Mouse (Mus musculus): Measurements from ENCODE around the gene Mllt6. TPM values are rescaled to one million over a fixed set of nuclear protein-coding genes. Genes with fewer than 3 reads are reported as not detected.
A peak's percentile ranks its signal among the peaks of the same experiment; 100 is the strongest.
"Not testable (repeated sequence)": the region's sequence is repeated elsewhere in the genome, so short reads cannot be mapped to it uniquely, and the experiment has no call there.

Gene Mllt6
- polyA plus RNA-seq, 1 experiment: 49.6 TPM

- TF ChIP-seq CTCF (IDR thresholded peaks at IDR 0.05; ENCODE audit: borderline replicate concordance, extremely low read depth, insufficient read depth, insufficient read length) (no peak), POLR2A (IDR thresholded peaks at IDR 0.05; ENCODE audit: borderline replicate concordance, extremely low read depth, insufficient read depth, insufficient read length, poor library complexity, severe bottlenecking) (no peak)
- no peak for DNase-seq (ENCODE audit: low read depth)
Measured at GRCm38 (mm10) chr11:97728730-97729129, 65.5 kb downstream of the Mllt6 start.

- TF ChIP-seq CTCF (IDR thresholded peaks at IDR 0.05; ENCODE audit: borderline replicate concordance, extremely low read depth, insufficient read depth, insufficient read length) (no peak), POLR2A (IDR thresholded peaks at IDR 0.05; ENCODE audit: borderline replicate concordance, extremely low read depth, insufficient read depth, insufficient read length, poor library complexity, severe bottlenecking) (no peak)
- DNase-seq (ENCODE audit: low read depth): peak; percentile 13
Measured at GRCm38 (mm10) chr11:97733689-97734088, 70.5 kb downstream of the Mllt6 start.

GRCm38 (mm10) chr11:97734810-97735209, 71.6 kb downstream of the Mllt6 start:
- not testable (repeated sequence) for DNase-seq (ENCODE audit: low read depth)

Other genes with a start within 250 kb of the Mllt6 start
- 25.3 and 35.8 TPM in 2 replicates for gene Arhgap23, start 247.9 kb upstream of the Mllt6 start, polyA plus RNA-seq (2012; rRNA removed)
- gene 4933428G20Rik, start 163.1 kb upstream of the Mllt6 start, polyA plus RNA-seq (2012; rRNA removed): 0.12 and 0.21 TPM in 2 replicates
- gene Srcin1, start 87.2 kb upstream of the Mllt6 start, polyA plus RNA-seq (2012; rRNA removed): 45.1 and 70.2 TPM in 2 replicates
- 7.0 and 9.9 TPM in 2 replicates for gene Epop, start 33.7 kb upstream of the Mllt6 start, polyA plus RNA-seq (2012; rRNA removed)
- gene Cisd3, start 22.4 kb downstream of the Mllt6 start, polyA plus RNA-seq (2012; rRNA removed): 13.1 and 13.5 TPM in 2 replicates
- 175 and 188 TPM in 2 replicates for gene Pcgf2, start 37.1 kb downstream of the Mllt6 start, polyA plus RNA-seq (2012; rRNA removed)
- 356 and 525 TPM in 2 replicates for gene Psmb3, start 40.0 kb downstream of the Mllt6 start, polyA plus RNA-seq (2012; rRNA removed)
- gene Pip4k2b, start 81.3 kb downstream of the Mllt6 start, polyA plus RNA-seq (2012; rRNA removed): 68.5 and 92.5 TPM in 2 replicates
- gene Cwc25, start 103.1 kb downstream of the Mllt6 start, polyA plus RNA-seq (2012; rRNA removed): 19.7 and 21.2 TPM in 2 replicates
- 0.46 and 0.69 TPM in 2 replicates for gene 1700001P01Rik, start 112.5 kb downstream of the Mllt6 start, polyA plus RNA-seq (2012; rRNA removed)
- gene Rpl23, start 119.0 kb downstream of the Mllt6 start, polyA plus RNA-seq (2012; rRNA removed): 396 and 444 TPM in 2 replicates
- gene Lasp1, start 135.6 kb downstream of the Mllt6 start, polyA plus RNA-seq (2012; rRNA removed): 91.7 and 139 TPM in 2 replicates
- 26.7 and 27.3 TPM in 2 replicates for gene B230217C12Rik, start 177.4 kb downstream of the Mllt6 start, polyA plus RNA-seq (2012; rRNA removed)
- gene Fbxo47, start 220.7 kb downstream of the Mllt6 start, polyA plus RNA-seq (2012; rRNA removed): 0.88 and 0.90 TPM in 2 replicates